Mouse (Mus musculus) liver, embryonic 11.5 days (tissue): ENCODE results near the gene Ppil3. TPM values are rescaled to one million over a fixed set of nuclear protein-coding genes. Genes with fewer than 3 reads are reported as not detected.

ENCODE experiments used
- ATAC-seq: fragments of 200-750 bp; cut with Nextera tagmentation; replicated peaks from 2 replicates; pipeline ENCODE4 v1.8.0; 2017; ENCODE audit warnings: moderate number of reproducible peaks, mild to moderate bottlenecking, moderate TSS enrichment, moderate library complexity; ENCODE audit not compliant: low FRiP score
- DNase-seq: peaks from one replicate; pipeline ENCODE4 v3.0.0-alpha.2; 2017; ENCODE audit warnings: low spot score
- H3K27ac ChIP-seq: fragments of 300-500 bp; sonication (generic); 2 replicates; pipeline ENCODE4 v1.5.1; 2014; ENCODE audit warnings: mild to moderate bottlenecking, low read depth, low read length, control low read depth
- H3K27me3 ChIP-seq: fragments of 300-500 bp; sonication (generic); replicated peaks from 2 replicates; pipeline ENCODE4 v1.6.1; 2014; ENCODE audit warnings: low read length, mixed read lengths; ENCODE audit not compliant: control insufficient read depth, insufficient read depth
- H3K36me3 ChIP-seq: fragments of 300-500 bp; sonication (generic); 2 replicates; pipeline ENCODE4 v1.6.1; 2014; ENCODE audit warnings: mild to moderate bottlenecking, low read length, moderate library complexity, mixed read lengths; ENCODE audit not compliant: control insufficient read depth, insufficient read depth
- H3K4me1 ChIP-seq: fragments of 300-500 bp; sonication (generic); replicated peaks from 2 replicates; pipeline ENCODE4 v1.6.1; 2014; ENCODE audit warnings: low read length, mixed read lengths; ENCODE audit not compliant: control insufficient read depth, insufficient read depth
- H3K4me2 ChIP-seq: fragments of 300-500 bp; sonication (generic); 2 replicates; pipeline ENCODE4 v1.6.1; 2014; ENCODE audit warnings: mild to moderate bottlenecking, control low read depth, moderate library complexity
- H3K4me3 ChIP-seq: fragments of 300-500 bp; sonication (generic); 2 replicates; pipeline ENCODE4 v1.5.1; 2014; ENCODE audit warnings: low read depth, low read length, control low read depth
- H3K9ac ChIP-seq: fragments of 300-500 bp; sonication (generic); 2 replicates; pipeline ENCODE4 v1.6.1; 2014; ENCODE audit warnings: low read depth, low read length, control low read depth
- H3K9me3 ChIP-seq: fragments of 300-500 bp; sonication (generic); 2 replicates; pipeline ENCODE4 v1.6.1; 2016; ENCODE audit warnings: low read length, inconsistent platforms, mixed read lengths; ENCODE audit not compliant: control insufficient read depth
- WGBS: fragments of 180-500 bp; shearing (Covaris S2); extraction: QIAGEN DNeasy Blood & Tissue Kit; methylation state at CpG from one replicate; pipeline ENCODE4 v1.1.7; 2014; 5-methylcytosine and 5-hydroxymethylcytosine counted together
- polyA plus RNA-seq: library from polyadenylated mRNA; unstranded; fragments of >200 nt; fragmentation: Nextera tagmentation; extraction: Ambion mirVana; gene quantifications from 2 replicates; pipeline ENCODE4 v1.2.1, GENCODE M21; 2014

Ppil3 gene
- 58.6 and 62.8 TPM in 2 replicates for polyA plus RNA-seq

DNA sequence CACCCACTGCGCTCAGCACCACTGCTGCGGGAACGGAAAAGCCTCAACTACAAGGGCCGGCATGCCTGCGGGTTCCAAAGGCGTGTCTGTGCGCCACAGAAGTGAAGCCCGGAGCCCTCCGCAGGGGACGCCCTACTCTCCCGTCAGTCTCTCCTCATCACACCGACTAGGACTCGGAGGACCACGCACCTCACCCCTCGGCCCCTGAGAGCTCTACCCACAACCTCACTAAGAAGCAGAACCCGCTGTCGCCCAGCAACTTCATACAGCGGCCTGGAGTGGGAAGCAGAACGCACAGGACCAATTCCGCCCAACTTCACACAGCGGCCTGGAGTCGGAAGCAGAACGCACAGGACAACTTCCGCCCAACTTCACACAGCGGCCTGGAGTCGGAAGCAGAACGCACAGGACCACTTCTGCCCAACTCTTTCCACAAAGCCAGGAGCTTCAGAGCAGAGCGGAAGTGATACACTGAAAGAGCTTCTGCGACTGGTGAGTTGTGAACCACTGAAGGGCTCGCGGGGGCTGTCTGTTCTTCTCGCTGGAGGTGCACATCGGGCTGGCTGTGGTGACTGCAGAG lies at the start of gene Ppil3, which contains the start of gene Nif3l1:
Gene Ppil3, minus strand, starts transcription at position 344 of the 580 bp plus-strand sequence.
Gene Nif3l1, plus strand, starts transcription at position 9 of the 580 bp plus-strand sequence.
- H3K9me3 ChIP-seq = no peaks in the 10 kb centered on the region
- DNase-seq = peak; percentile 85
- ATAC-seq = peak; percentile 94
- H3K27ac ChIP-seq = peak within 1 kb of the TSS; percentile 84
- no peaks in the 10 kb centered on the region for H3K27me3 ChIP-seq
- peaks cover 5% of the 10 kb centered on the region; the same call in 1 of the 2 replicates for H3K4me1 ChIP-seq
- peak within 1 kb of the TSS; percentile 87 for H3K9ac ChIP-seq
- H3K4me2 ChIP-seq = peak within 1 kb of the TSS; percentile 75
- under 1% methylated on average over 33 of the region's 33 CpGs for WGBS
- H3K4me3 ChIP-seq = peak within 1 kb of the TSS; percentile 73
- H3K36me3 ChIP-seq = peaks cover 8% of the 10 kb centered on the region; the same call in 1 of the 2 replicates

DNA sequence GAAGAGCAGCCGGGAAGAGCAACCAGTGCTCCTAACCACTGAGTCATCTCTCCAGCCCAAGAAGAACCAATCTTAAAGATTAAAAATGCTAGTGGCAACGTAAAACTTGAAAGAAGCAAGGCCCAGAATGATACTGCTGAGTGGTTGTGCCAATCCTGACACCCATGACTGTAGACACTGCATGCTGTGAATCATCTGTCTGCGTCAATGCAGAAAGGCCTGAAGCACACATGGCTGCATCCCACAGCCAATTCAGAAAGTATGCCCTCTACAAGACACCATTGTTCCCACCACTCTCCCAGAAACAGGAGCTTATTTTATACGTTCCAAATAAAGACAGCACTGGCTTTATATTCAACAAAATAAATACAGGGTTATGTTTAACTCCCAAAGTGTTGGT lies 37.4 kb upstream of the Ppil3 start:
- Histone ChIP-seq H3K9ac (no peak overlapping the region), H3K27ac (no peak overlapping the region), H3K4me2 (no peak overlapping the region), H3K27me3 (no peaks in the 10 kb centered on the region), H3K36me3 (peaks cover 41% of the 10 kb centered on the region), H3K4me3 (no peak overlapping the region), H3K4me1 (no peaks in the 10 kb centered on the region), H3K9me3 (no peaks in the 10 kb centered on the region)
- WGBS = 94% methylated on average over 4 of the region's 4 CpGs
- DNase-seq = no peak
- no peak for ATAC-seq

DNA sequence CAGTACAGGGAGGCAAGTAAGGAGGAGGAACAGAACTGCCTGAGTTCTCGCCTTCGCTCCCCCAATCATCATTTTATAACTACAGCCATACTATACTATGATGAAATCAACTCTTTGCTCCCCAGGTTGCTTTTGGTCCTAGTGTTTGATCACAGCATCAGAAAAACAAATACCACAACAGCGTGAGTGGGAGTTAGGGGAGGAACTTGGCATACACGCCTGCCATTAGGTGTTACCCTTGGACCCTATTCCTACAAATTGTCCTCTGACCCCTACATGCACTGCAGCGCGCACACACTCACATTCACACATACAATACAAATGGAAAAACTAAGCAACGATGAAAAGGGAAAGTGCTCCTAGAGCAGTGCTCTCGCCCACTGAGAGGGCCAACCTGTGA lies 30.4 kb upstream of the Ppil3 start:
- 95% methylated on average over 8 of the region's 8 CpGs for WGBS
- Histone ChIP-seq H3K9me3 (no peaks in the 10 kb centered on the region), H3K36me3 (peaks cover 47% of the 10 kb centered on the region), H3K4me3 (no peak overlapping the region), H3K27ac (no peak overlapping the region), H3K9ac (no peak overlapping the region), H3K4me2 (no peak overlapping the region), H3K27me3 (no peaks in the 10 kb centered on the region), H3K4me1 (no peaks in the 10 kb centered on the region)
- DNase-seq (no peak), ATAC-seq (no peak)

DNA sequence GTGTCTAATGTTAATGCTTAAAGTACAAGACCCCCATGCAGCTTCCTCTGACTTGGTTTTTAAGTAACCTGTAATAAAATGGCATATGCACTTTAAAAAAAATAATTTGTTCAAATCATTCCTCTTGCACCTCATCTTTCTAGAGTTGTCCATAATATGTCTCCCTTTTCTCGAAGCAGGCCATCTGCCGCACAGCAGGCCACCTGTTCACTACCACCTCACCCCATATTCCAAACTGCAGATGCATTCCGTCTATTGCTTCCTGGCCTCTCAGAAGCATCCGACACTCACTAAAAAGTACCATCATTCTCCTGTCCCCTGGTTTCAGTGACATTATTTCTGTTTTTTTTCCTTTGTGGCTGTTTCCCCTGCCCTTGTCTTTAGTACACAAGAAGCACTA lies 20.3 kb upstream of the Ppil3 start:
- Histone ChIP-seq H3K27ac (no peak overlapping the region), H3K36me3 (peaks cover 46% of the 10 kb centered on the region), H3K4me3 (no peak overlapping the region), H3K27me3 (no peaks in the 10 kb centered on the region), H3K4me2 (no peak overlapping the region), H3K9me3 (no peaks in the 10 kb centered on the region), H3K4me1 (no peaks in the 10 kb centered on the region), H3K9ac (no peak overlapping the region)
- ATAC-seq (no peak), DNase-seq (no peak)
- 92% methylated on average over 4 of the region's 4 CpGs for WGBS

DNA sequence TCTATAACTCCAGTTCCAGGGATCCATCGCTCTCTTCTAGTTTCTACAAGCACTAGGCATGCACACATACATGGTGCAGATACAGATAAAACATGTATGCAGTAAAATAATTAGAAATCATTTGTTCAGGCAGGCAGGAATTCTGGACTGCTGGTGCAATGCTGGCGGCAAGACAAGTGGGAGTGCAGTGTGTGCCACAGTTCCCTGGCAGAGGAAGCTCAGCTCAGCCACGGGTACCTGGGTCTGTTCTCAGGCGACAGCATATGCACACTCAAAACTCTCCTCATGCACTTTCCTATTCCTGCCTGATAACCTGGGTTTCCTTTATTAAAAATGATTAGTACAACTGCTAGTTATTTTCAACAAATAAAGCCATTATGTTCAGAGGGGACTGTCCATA lies 19.8 kb upstream of the Ppil3 start:
- Histone ChIP-seq H3K27me3 (no peaks in the 10 kb centered on the region), H3K4me3 (no peak overlapping the region), H3K9me3 (no peaks in the 10 kb centered on the region), H3K36me3 (peaks cover 45% of the 10 kb centered on the region), H3K4me1 (no peaks in the 10 kb centered on the region), H3K9ac (no peak overlapping the region), H3K27ac (no peak overlapping the region), H3K4me2 (no peak overlapping the region)
- 91% methylated on average over 4 of the region's 4 CpGs for WGBS
- DNase-seq (no peak), ATAC-seq (no peak)

DNA sequence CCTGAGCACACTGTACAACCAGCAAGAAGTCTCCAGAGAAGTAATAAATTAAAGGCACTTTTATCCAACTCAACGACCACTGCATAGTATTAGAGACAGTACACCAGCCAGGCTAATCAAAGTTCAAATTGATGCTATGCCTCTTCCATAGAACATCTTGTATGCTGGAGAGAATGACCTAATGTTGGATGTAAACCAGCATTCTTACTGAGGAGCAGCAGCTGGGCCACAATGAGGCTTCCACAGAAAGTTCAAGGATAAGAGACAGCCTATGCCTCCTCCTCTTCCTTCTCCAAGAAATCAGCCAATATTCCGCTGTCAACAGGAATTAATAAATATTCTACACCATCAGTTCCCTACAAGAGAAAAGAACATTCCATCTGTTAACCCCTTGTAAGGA lies 18.6 kb upstream of the Ppil3 start:
- H3K9me3 ChIP-seq = no peaks in the 10 kb centered on the region
- 91% methylated on average over 2 of the region's 2 CpGs for WGBS
- ATAC-seq (no peak), DNase-seq (no peak)
- no peak overlapping the region for H3K27ac ChIP-seq
- H3K4me3 ChIP-seq = no peak overlapping the region
- peaks cover 39% of the 10 kb centered on the region for H3K36me3 ChIP-seq
- no peaks in the 10 kb centered on the region for H3K27me3 ChIP-seq
- no peaks in the 10 kb centered on the region for H3K4me1 ChIP-seq
- H3K4me2 ChIP-seq = no peak overlapping the region
- no peak overlapping the region for H3K9ac ChIP-seq

DNA sequence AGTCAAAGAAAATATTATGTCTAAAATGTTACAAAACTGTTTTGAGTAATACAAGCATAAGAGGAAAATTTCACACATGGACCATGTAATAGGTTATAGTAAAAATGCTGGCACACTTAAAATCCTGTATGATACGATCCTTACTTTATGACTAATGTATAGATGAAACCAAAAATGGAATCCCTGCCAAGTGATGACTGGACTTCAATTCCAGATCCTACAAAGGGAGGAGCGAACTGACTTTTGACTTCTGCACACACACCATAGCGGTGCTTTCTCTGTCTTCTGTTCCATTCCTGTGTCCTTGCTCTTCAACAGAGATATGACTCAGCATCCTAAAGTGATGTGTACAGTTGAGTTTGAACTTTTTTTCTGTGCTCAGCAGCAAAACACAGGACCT lies 15.3 kb upstream of the Ppil3 start:
- Histone ChIP-seq H3K36me3 (peaks cover 45% of the 10 kb centered on the region), H3K9ac (no peak overlapping the region), H3K27ac (no peak overlapping the region), H3K4me2 (no peak overlapping the region), H3K9me3 (no peaks in the 10 kb centered on the region), H3K27me3 (no peaks in the 10 kb centered on the region), H3K4me3 (no peak overlapping the region), H3K4me1 (no peaks in the 10 kb centered on the region)
- no peak for ATAC-seq
- no peak for DNase-seq
- 92% methylated on average over 3 of the region's 3 CpGs for WGBS

DNA sequence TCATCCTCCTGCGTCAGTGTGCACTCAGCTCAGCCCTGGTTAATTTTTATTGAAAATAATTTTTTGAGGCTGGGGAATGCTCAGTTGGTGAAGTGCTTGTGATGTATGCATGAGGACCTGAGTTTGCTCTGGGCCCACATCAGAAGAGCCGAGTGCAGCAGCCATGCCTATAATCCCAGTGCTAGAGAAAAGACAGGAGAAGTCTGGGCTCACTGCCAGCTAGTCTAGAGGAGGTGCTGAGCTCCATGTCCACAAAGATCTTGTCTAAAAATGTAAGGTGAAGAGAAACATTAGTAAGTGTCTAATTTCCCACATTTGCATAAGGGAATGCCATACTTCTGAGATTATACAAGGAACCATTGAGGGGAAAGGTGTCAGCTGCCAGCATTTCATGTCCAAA lies 13.6 kb upstream of the Ppil3 start:
- ATAC-seq (no peak), DNase-seq (no peak)
- Histone ChIP-seq H3K4me1 (no peaks in the 10 kb centered on the region), H3K27me3 (no peaks in the 10 kb centered on the region), H3K9me3 (no peaks in the 10 kb centered on the region), H3K36me3 (peaks cover 44% of the 10 kb centered on the region), H3K4me2 (no peak overlapping the region), H3K4me3 (no peak overlapping the region), H3K9ac (no peak overlapping the region), H3K27ac (no peak overlapping the region)
- WGBS = 94% methylated on average over 2 of the region's 2 CpGs

DNA sequence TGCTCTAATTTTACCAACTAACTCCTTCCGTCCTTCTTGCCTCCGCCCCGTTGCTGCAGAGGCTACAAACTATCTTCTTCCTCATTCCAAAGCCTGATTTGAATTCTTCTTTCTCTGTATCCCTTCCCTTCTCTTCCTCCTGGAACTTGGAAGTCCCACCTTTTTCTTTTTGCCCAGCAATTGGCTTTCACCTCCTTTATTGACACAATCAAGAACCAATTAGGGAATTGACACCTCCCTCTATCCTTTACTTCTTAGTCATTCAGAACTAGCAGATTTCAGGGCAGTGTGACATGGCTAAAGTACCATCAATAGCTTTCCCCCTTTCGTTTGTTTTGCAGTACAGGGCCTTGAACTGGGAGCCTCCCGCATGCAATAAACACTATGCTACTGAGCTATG lies 12.9 kb upstream of the Ppil3 start:
- H3K9me3 ChIP-seq = no peaks in the 10 kb centered on the region
- H3K4me1 ChIP-seq = no peaks in the 10 kb centered on the region
- H3K4me2 ChIP-seq = no peak overlapping the region
- no peak overlapping the region for H3K9ac ChIP-seq
- no peak overlapping the region for H3K4me3 ChIP-seq
- WGBS = 89% methylated on average over 5 of the region's 5 CpGs
- H3K36me3 ChIP-seq = peaks cover 48% of the 10 kb centered on the region
- no peak overlapping the region for H3K27ac ChIP-seq
- H3K27me3 ChIP-seq = no peaks in the 10 kb centered on the region
- no peak for DNase-seq
- ATAC-seq = no peak
